Mouse (Mus musculus): Measurements from ENCODE around the gene Arl6ip5.

GRCm38 (mm10) chr6:97272349-97272748, 61.9 kb downstream of the Arl6ip5 start:
- no peak for TF ChIP-seq CTCF (IDR thresholded peaks at IDR 0.05; ENCODE audit: low read depth, low read length)
- no peak for TF ChIP-seq POLR2A (IDR thresholded peaks at IDR 0.05; ENCODE audit: extremely low read depth, insufficient read depth, low read length)
